Mouse (Mus musculus): ENCODE results near the gene Jph2.

The Jph2 gene

GRCm38 (mm10) chr2:163362940-163363921 is 34.6 kb downstream of the Jph2 start:
- DNase-seq (ENCODE audit: extremely low spot score, low read depth, low spot score) = no peak

GRCm38 (mm10) chr2:163360858-163361623 is 36.8 kb downstream of the Jph2 start:
- DNase-seq (ENCODE audit: extremely low spot score, low read depth, low spot score) = no peak

DNA sequence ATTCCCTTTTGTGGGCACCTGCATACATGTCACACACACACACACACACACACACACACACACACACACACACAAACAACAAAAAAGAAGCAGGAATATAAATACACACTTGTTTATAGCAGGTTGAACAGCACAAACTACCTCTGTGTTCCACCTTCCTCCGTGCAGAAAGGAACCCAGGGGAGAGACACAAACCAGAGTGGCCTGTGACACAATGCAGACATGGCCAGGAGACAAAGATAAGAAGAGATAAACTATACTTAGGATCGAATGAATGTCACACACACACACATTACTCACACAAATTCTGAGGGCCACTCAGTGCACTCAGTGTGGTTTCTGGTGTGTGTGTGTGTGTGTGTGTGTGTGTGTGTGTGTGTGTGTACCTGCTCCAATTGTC is 38.5 kb downstream of the Jph2 start:
- no peak for DNase-seq (ENCODE audit: extremely low spot score, low read depth, low spot score)

- no peak for DNase-seq (ENCODE audit: extremely low spot score, low read depth, low spot score)
These were observed 39.1 kb downstream of the Jph2 start for GRCm38 (mm10) chr2:163358662-163359061.

GRCm38 (mm10) chr2:163356113-163356840 is 41.5 kb downstream of the Jph2 start:
- no peak for DNase-seq (ENCODE audit: extremely low spot score, low read depth, low spot score)

DNA sequence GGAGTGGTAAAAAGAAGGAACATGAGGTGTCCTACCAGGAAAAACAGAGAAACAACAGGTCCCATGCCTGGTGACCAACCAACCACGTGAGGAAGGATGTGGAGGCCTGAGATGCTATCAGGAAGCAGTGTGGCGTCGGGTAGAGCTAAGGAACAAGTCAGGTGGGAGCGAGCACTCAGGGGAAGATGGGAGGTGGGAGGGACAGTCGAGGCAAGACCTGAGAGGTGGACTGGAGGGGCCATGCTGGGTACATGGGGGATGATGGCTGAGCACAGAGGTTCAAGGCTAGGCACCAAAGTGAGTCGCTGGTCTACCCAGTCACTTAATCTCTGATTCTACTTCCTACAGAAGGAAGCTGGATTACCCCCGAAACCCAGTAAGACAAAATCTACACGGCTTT is 42.1 kb downstream of the Jph2 start:
- no peak for DNase-seq (ENCODE audit: extremely low spot score, low read depth, low spot score)

DNA sequence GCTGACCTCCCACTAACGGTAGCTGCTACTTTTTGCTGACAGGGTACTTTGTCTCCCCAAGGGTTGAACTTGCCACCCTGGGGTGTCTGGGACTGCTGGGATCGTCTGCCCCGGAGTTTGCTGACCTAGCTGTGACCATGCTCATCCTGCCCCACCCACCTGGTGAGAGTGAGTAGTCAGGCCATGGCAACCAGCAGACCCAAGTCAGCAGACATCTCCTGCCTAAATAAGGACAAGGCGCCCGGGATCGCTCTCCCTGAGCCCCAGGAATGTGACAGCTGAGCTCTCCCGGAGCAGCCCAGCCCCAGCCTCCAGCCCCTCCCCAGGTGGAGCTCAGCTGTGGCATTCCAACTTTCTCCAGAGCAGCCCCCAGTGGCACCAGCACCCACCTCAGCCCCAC is 44.1 kb downstream of the Jph2 start:
- no peak for DNase-seq (ENCODE audit: extremely low spot score, low read depth, low spot score)

DNA sequence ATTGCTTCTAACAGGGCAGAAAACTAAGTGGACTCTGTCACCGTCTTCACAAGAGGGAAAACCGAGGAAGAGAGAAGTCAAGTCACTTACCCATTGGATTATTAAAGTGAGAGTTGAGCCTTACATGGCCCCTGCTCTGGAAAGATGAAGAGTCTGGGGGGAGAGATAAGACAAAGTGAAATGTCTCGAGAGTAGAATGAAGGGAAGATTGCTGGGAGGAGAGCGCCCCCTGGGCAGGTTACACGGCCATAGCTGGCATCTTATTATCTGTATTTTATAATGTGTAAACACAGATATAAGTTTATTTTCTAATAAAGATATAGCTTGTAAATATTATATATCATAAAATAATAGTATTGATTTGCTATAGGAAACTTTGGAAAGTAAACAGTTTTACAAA is 47.4 kb downstream of the Jph2 start:
- DNase-seq (ENCODE audit: extremely low spot score, low read depth, low spot score) = no peak

DNA sequence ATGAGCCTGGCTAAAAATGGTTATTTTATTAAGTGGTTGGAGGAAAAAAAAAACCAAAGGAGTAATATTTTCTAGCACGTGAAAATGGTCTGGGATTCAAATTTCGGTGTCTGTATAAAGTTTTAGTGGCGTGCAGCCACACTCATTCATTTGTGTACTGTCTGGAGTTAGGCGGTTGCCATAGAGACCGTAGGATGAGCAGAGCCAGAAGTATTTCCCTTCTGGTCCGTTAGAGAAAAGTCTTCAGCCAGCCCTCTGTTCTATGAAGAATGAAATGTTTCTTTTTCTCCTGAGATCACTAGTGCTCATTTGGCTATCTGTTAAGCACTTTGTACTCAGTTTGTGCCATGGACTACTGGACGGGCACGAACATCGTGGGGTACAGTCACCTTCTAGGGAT is 48.4 kb downstream of the Jph2 start:
- DNase-seq (ENCODE audit: extremely low spot score, low read depth, low spot score) = no peak

- no peak for DNase-seq (ENCODE audit: extremely low spot score, low read depth, low spot score)
These were observed 49.1 kb downstream of the Jph2 start for GRCm38 (mm10) chr2:163348677-163349076.

DNA sequence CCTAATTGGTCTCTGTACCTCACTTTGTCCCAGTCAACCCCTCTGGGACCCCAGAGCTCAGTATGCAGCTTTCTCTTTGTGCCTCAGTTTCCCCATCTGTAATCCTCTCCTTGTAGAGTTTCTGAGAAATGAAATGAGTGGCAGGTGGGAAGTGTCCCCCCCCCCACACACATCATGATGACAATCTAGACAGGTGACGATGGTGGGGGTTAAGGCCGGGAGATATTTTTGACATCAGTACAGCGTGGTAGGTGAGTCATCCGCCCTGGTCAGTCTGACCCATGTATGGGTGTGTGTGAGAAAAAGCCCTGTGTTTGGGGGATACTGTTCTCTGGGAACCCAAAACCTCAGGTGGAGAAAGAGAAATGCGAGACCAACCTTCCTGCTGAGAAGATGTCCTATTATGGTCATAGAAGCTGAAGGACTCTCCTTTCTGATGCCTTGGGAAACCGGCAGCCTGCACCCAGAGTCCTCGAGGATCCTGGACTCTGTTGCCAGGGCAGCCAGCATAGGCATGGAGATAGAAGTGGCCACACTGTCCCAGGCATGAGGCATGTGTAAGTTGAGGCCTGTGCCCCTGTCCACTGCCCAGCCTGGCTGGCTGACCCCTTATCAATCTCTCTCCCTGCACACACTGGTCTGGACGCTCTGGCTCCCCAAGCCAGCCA is 50.1 kb downstream of the Jph2 start:
- no peak for DNase-seq (ENCODE audit: extremely low spot score, low read depth, low spot score)

DNA sequence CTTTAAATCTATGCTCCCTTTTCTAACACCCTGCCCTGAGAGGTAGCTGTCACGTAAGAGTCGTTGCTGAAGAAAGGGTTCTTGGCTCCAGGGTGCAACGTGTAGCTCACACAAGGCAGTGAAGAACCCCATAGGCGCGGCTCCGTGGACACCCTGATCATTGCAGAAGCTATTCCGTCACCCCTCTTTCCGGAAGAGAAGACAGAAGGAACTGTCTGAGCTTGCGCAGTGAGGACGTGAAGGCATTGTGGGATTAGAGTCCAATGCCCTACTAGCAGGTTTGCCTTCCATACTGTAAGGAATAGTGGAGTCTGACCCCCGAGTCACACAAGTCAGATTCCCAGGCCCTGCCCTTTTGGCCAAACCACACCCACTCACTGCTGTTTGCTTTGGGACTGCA is 51.3 kb downstream of the Jph2 start:
- DNase-seq (ENCODE audit: extremely low spot score, low read depth, low spot score) = no peak

DNA sequence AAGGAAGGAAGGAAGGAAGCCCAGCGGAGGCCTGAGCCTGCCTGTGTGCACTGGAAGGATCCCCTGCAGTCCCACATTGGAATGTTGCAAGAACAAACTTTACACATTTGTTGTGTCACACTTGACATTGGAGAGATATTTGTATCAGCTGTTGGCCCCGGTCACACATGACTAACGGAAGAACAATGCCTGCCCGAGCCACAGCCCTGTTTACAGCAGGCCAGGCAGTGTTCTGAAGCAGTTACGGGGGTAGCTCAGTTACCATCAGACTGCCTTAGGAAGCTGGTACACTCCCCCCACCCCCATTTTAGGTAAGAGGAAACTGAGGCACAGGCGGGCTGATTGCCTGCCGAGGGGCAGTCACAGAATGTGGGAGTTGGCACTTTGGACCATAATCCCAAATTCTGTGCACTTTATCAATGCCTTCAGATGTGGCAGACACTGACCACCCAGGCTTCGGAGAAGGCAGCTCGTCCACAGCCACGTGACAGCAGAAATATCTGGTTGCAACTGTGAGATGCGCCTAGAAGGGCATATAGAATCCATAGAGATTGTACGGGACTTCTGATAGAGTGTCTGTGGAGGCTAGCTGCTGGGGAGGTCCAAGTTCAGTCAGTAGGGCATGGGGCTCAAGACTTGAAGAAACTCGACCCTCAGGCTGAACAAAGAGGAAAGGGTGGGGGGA is 52.7 kb downstream of the Jph2 start:
- DNase-seq (ENCODE audit: extremely low spot score, low read depth, low spot score) = no peak

- no peak for DNase-seq (ENCODE audit: extremely low spot score, low read depth, low spot score)
These were observed 54.1 kb downstream of the Jph2 start for GRCm38 (mm10) chr2:163343671-163344070.

DNA sequence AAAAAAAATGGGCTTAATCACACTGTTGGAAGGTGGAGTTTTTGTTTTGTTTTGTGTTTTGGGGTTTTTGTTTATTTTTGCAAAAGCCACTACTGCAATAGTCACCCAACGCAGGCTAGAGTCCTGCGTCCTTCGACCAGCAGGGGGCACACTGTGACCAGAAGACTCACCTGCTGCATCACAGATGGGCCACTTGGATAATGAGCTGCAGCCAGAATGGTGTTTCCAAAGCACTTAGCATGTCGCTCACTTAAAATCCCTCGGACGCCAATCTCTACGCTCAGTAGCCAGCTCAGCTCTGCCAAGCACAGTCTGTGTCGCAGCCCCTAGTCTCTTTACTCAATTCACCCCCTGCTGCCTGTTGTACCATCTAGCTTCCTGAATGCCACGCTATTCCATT is 57.5 kb downstream of the Jph2 start:
- peak; percentile 33 for DNase-seq (ENCODE audit: extremely low spot score, low read depth, low spot score)

GRCm38 (mm10) chr2:163332368-163333055 is 65.3 kb downstream of the Jph2 start:
- DNase-seq (ENCODE audit: extremely low spot score, low read depth, low spot score) = no peak

DNA sequence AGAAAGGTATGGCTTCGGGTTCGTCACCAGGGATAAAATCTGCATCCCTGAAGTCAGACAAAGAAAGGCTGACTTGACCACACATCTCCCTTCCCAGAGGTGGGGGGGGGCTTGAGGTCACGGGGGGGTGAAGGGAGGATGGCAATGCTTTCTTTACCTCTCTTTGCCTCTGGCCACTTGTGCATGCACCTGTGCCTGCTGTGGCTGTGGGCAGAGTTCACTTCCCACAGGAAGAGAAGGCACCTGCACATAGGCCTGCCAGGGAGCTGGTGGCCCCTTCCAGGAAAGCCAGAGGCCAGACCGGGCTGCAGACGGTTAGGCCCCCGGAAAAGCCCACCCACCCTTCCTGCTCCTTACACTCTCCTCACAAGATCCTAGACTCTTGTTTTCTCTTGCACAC is 66.4 kb downstream of the Jph2 start:
- no peak for DNase-seq (ENCODE audit: extremely low spot score, low read depth, low spot score)

DNA sequence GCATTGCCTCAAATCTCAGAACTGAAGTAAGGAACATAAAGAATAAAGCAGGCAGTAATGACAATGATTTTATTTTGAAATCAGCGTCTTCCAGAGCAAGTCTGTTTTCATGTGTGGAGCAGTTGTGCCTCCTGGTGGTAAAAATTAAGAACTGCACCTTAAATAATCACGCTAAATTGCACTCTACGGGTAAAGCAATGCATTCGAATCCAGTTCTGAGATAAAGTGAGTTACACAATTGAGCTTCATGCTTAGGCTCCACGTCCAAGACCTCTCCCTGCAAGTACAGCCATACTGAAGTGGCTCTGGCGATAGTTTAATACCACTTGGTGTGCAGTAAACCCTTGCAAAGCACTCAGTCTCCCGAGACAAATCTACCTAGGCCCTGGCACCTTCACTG is 67.1 kb downstream of the Jph2 start:
- peak; percentile 37 for DNase-seq (ENCODE audit: extremely low spot score, low read depth, low spot score)

- no peak for DNase-seq (ENCODE audit: extremely low spot score, low read depth, low spot score)
These were observed 74.6 kb downstream of the Jph2 start for GRCm38 (mm10) chr2:163323163-163323562.

DNA sequence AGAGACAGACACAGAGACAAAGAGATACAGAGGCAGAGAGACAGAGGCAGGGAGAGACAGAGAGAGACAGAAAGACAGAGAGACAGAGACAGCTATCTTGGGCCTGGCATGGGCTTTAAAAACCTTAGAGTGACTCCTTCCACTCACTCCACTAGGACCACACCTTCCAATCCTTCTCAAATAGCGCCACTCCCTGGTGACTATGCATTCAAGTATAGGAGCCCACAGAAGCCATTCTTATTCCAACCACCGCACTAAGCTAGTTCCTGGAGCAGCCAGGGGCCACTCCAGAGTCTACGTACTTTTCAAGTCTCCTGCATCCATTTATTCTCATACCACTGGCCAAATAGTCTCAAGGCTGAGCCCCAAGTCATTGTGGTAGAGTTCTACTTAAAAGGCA is 79.0 kb downstream of the Jph2 start:
- no peak for DNase-seq (ENCODE audit: extremely low spot score, low read depth, low spot score)

Data from hindlimb bud, embryonic 11.5 days (tissue).